Mouse (Mus musculus): Measurements from ENCODE around the gene Cul5. TPM values are rescaled to one million over a fixed set of nuclear protein-coding genes. Genes with fewer than 3 reads are reported as not detected.

Gene Cul5
- total RNA-seq, 2 experiments from 2014 or later: 76.7 to 77.9 TPM

DNA sequence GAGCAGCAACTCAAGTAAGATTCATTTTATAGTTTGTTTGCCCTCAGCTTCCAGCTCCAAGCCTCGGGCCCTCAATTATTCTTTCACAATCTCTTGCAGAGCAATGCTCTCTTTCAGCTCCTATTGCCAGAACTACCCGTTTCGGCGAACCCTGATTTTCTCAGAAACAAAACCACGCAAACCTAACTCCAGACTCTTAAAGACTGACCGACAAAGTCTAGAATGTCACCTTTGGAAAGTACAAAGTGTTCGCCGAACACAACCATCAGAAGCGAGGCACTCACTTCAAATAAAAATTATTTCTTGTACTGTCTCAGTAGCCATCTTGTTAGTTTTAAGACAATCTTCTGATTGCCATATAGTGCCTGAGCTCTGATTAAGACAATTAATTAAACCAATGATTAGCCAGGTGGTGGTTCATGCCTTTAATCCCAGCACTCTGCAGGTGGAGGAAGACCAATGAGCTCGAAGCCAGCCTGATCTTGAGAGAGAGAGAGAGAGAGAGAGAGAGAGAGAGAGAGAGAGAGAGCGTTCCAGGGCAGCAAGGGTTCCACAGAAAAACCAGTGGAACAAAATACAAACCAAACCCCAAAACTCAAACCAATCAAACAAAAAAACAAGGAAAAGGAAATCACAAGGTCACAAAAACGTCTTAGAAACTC lies 60.4 kb downstream of the Cul5 start:
- no peak for DNase-seq (ENCODE audit: low spot score)

DNA sequence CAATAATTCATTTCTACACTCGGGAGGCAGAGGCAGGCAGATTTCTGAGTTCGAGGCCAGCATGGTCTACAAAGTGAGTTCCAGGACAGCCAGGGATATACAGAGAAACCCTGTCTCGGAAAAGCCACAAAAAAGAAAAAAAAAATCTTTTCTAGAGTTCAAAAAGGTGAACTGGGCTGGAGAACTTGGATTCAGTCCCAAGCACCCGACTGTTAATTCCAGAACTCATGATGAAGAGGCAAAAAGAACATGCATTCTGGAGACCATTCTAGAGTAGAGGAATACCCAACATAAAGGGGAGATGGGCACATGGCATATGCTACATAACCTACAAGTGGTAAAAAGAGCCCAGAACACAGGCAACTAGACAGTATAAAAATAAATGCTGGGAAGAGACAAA lies 62.0 kb downstream of the Cul5 start:
- DNase-seq (ENCODE audit: low spot score): no peak

GRCm38 (mm10) chr9:53607192-53607591 lies 62.6 kb downstream of the Cul5 start:
- no peak for DNase-seq (ENCODE audit: low spot score)

DNA sequence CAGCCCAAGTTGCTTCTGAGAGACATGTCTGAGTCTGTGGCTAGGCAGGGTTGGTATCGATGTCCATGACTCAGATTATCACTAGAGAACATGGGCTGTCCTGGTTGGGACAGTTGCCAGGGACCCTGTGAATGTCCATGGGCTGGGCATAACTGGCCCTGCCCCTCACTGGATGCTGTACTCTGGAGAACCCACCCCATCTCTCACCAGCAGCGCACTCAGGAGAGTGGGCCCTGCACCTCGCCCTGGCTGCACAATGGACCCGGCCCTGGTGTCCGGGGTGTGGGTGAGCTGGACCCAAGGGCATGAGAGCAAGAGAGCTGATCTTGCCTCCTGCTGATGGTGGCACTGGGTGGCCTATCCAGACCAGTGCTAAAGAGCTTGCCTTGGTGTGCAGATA lies 64.9 kb downstream of the Cul5 start:
- no peak for DNase-seq (ENCODE audit: low spot score)

DNA sequence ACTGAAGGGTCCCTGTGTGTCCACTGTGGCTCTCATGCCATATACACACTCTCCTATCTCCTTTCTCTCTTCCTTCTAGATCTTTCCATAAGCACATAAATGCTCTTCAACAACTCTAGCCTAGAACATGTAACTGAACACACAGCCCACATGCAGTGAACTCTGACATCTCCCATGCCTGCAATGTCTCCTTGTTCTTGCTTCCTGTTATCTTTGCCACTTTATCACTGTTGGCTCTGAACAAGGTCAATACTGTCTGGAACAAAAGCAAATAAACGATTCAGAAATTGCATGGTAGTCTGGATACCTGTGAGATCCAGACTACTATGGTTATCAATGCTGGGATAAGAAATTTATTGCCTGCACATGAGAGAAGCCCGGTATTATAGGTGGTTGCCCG lies 66.0 kb downstream of the Cul5 start:
- DNase-seq (ENCODE audit: low spot score): no peak

GRCm38 (mm10) chr9:53603384-53603783 lies 66.4 kb downstream of the Cul5 start:
- peak; percentile 12 for DNase-seq (ENCODE audit: low spot score)

DNA sequence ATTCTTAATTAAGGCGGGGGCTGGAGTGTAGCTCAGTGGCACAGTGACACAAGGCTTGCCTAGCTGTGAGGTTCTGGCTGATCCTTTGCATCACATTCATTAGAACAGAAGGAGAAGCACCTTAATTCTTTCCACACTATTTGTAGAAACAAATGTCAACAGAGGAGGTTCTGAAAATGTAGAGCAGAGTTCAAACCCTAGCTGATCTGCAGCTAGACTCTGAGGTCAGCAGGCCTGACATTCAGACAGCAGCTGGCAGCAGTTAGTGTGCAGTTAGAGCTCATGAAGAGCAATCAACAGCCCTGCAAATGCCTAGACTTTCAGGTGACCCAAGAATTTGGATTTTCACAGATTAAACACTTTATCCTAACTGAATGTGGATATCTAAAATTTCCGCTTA lies 68.3 kb downstream of the Cul5 start:
- DNase-seq (ENCODE audit: low spot score): no peak

GRCm38 (mm10) chr9:53598631-53599030 lies 71.2 kb downstream of the Cul5 start:
- DNase-seq (ENCODE audit: low spot score): no peak

GRCm38 (mm10) chr9:53596971-53597600 lies 72.7 kb downstream of the Cul5 start:
- DNase-seq (ENCODE audit: low spot score): no peak

DNA sequence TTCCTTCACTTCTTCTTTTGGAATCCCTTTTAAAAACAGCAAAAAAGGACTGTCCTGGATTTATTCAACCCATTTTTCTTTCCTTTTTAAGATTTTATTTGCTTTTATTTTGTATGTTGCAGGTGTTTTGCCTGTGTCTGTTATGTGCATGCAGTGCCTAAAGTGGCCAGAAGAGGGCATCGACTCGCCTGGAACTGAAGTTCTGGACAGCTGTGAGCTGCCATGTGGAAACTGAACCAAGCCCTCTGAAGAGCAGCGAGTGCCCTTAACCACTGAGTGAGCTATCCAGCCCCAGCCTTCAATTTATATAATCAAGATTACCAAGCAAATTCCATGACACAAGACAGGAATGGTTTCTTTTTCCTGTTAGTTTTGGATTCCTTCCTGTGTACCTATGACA lies 75.0 kb downstream of the Cul5 start:
- peak; percentile 76 for DNase-seq (ENCODE audit: low spot score)

- DNase-seq (ENCODE audit: low spot score): no peak
Observed at GRCm38 (mm10) chr9:53581870-53582269, 87.9 kb downstream of the Cul5 start.

GRCm38 (mm10) chr9:53575721-53576120 lies 94.1 kb downstream of the Cul5 start:
- no peak for DNase-seq (ENCODE audit: low spot score)

GRCm38 (mm10) chr9:53572516-53573307 lies 97.1 kb downstream of the Cul5 start:
- DNase-seq (ENCODE audit: low spot score): peak; percentile 54

GRCm38 (mm10) chr9:53570662-53571061 lies 99.2 kb downstream of the Cul5 start:
- DNase-seq (ENCODE audit: low spot score): no peak

Other genes starting within 250 kb of the Cul5 start
- gene Atm, start 133.3 kb downstream of the Cul5 start, total RNA-seq (2021): 1 to 10 TPM; 5.0 to 5.5 TPM
- gene Npat, start 133.0 kb downstream of the Cul5 start, total RNA-seq (2021): 1 to 10 TPM; 4.7 to 5.1 TPM
- 100 to 1,000 TPM; 135 to 164 TPM for gene Acat1, start 59.6 kb downstream of the Cul5 start, total RNA-seq (2021)
- not detected for gene Rab39, start 36.2 kb upstream of the Cul5 start, total RNA-seq (2021)
- not detected for gene Slc35f2, start 101.5 kb upstream of the Cul5 start, total RNA-seq (2021)
- gene Sln, start 180.2 kb upstream of the Cul5 start, total RNA-seq (2021): 1 to 10 TPM in 1 of 2 experiments, under 1 TPM in 1; 0.95 to 1.9 TPM

All from gastrocnemius, adult 18-20 months (tissue).